Comparison of ENCODE assay signal across 23 mouse cellular contexts in the genomic region with DNA sequence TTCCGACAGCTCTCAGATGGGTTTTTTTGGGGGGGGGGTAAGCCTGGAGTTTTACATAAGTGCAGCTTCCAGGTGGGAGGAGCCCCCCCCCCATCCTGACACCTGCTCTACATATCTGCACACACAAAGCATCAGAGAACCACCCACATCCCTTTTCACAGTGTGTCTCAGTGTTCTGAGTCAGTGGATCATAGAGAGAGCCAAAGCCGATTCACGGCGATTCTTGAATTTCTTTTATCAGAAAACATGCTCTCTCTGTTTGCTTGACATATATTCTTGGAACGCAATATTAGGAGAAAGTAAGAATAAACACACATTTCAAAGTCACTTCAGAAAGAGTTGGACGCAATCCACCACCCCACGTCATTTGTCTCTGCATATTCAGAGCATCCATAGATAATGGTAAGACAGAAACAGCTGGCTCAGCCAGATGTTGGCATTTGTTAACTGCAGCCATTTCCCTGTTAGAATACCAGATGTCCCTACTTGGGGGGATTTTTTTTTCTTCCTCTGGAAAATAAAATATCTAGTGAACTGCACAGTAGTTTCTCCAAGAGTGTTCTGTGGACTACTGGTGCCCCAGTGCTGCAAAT.
DNase-seq lines count a peak whose midpoint lies in the region; ATAC-seq and TF ChIP-seq lines count a peak whose summit lies in the region.
"Had no signal": no experiment of that assay in that cellular context is flagged by ENCODE, and none has a peak within 500 bp of the region (broad histone marks: within the 10 kb centered on the region; RNA-seq: fewer than 3 reads in every experiment).

No protein-coding gene starts in this region.

- no peak overlapping the region for H3K4me3 ChIP-seq in lung, embryonic 16.5 days (ENCODE audit: low read length)
- no peak overlapping the region for H3K4me3 ChIP-seq in lung, adult 2 months (replicated peaks; ENCODE audit: extremely low read depth, low read depth, low read length)
- H3K4me3 ChIP-seq: erythroblast, embryonic 14.5 days; heart, adult 2 months; left cerebral cortex, adult 2 months; midbrain, embryonic 12.5 days had no signal

- no peak overlapping the region for H3K9ac ChIP-seq in lung, embryonic 16.5 days (ENCODE audit: low read length)
- H3K9ac ChIP-seq: midbrain, embryonic 12.5 days had no signal

- no peak for TF ChIP-seq POLR2A in lung, adult 2 months (IDR thresholded peaks at IDR 0.05; ENCODE audit: borderline replicate concordance, extremely low read depth, low read depth, low read length)
- no peak for TF ChIP-seq POLR2A in brain, embryonic 14.5 days (IDR thresholded peaks at IDR 0.05; ENCODE audit: borderline replicate concordance, extremely low read depth, insufficient read depth, insufficient read length, poor library complexity, severe bottlenecking)

- no peaks in the 10 kb centered on the region for H3K9me3 ChIP-seq in lung, embryonic 16.5 days (ENCODE audit: control insufficient read depth, low read length)
- H3K9me3 ChIP-seq: midbrain, embryonic 12.5 days had no signal

- 26% methylated on average over 7 of the region's 7 CpGs for WGBS in lung, embryonic 16.5 days
- WGBS in lung, adult 2 months, result 39% methylated on average over 7 of the region's 7 CpGs

- no peak overlapping the region for H3K27ac ChIP-seq in lung, embryonic 16.5 days (ENCODE audit: low read length)
- H3K27ac ChIP-seq: heart, adult 2 months; left cerebral cortex, adult 2 months; macrophage; midbrain, embryonic 12.5 days had no signal

- no peaks in the 10 kb centered on the region for H3K36me3 ChIP-seq in lung, embryonic 16.5 days (ENCODE audit: control insufficient read depth, insufficient read depth, low read length)
- H3K36me3 ChIP-seq: midbrain, embryonic 12.5 days had no signal

- H3K27me3 ChIP-seq in lung, embryonic 16.5 days (ENCODE audit: control insufficient read depth, insufficient read depth, low read depth, low read length), result peaks cover 21% of the 10 kb centered on the region

- no peak for TF ChIP-seq CTCF in lung, adult 2 months (IDR thresholded peaks at IDR 0.05; ENCODE audit: insufficient read depth, low read length)
- no peak for TF ChIP-seq CTCF in brain, embryonic 14.5 days (IDR thresholded peaks at IDR 0.05; ENCODE audit: borderline replicate concordance, extremely low read depth, insufficient read depth, insufficient read length)

- peak; percentile 3 to 12 for DNase-seq in frontal cortex, postnatal 36 days (ENCODE audit: low spot score in 2 of 2)
- no peak for DNase-seq in frontal cortex, postnatal 25 days (ENCODE audit: low spot score in 2 of 2)
- peak; percentile 13 to 44 for DNase-seq in layer of hippocampus, adult 8-10 months (ENCODE audit: low spot score in 2 of 2)
- DNase-seq in layer of hippocampus, postnatal 25 days (ENCODE audit: extremely low spot score in 1 of 2, low spot score in 1 of 2), result no peak
- DNase-seq in lung, adult 2 months, result no peak
- peak; percentile 50 for DNase-seq in brain, embryonic 14.5 days (ENCODE audit: low read depth)
- DNase-seq in kidney, adult 9 months, result no peak
- DNase-seq: adrenal gland, adult 8-10 months; cerebellum, adult 18-20 months; cerebellum, postnatal 36 days; gastrocnemius, postnatal 10 days; heart, adult 2 months; kidney, adult 2 months; kidney, postnatal 25 days; spleen, adult 18-20 months; thymus, adult 2 months had no signal

- peaks cover 9% of the 10 kb centered on the region for H3K4me1 ChIP-seq in lung, embryonic 16.5 days (replicated peaks; ENCODE audit: control insufficient read depth, insufficient read depth, low read length)
- no peaks in the 10 kb centered on the region for H3K4me1 ChIP-seq in lung, adult 2 months (ENCODE audit: control insufficient read depth, insufficient read depth, low read length)

- ATAC-seq in lung, embryonic 16.5 days (ENCODE audit: low read depth), result peak; percentile 74
- ATAC-seq: forebrain, embryonic 16.5 days had no signal

- no peak overlapping the region for H3K4me2 ChIP-seq in lung, embryonic 16.5 days (ENCODE audit: low read depth, low read length)
- H3K4me2 ChIP-seq: liver, embryonic 11.5 days; midbrain, embryonic 12.5 days had no signal

Comparison
In these comparisons a context has a peak if more than half of its experiments do, and no peak if none do; other contexts are left out.
1. DNase-seq: peak in frontal cortex, postnatal 36 days (2 of 2), layer of hippocampus, adult 8-10 months (2 of 2) and brain, embryonic 14.5 days (single experiment); none in frontal cortex, postnatal 25 days (0 of 2), layer of hippocampus, postnatal 25 days (0 of 2), lung, adult 2 months (single experiment) and kidney, adult 9 months (single experiment).